Mouse (Mus musculus) monocyte, adult 2 months (primary cell): ENCODE results near the gene Ifngr1.

Source experiments
- DNase-seq, 2 experiments: peaks; one replicate each; pipeline ENCODE4 v3.0.0; 2022; ENCODE audit warnings: low spot score in 2 of 2, low read depth in 1 of 2

Ifngr1 gene

DNA sequence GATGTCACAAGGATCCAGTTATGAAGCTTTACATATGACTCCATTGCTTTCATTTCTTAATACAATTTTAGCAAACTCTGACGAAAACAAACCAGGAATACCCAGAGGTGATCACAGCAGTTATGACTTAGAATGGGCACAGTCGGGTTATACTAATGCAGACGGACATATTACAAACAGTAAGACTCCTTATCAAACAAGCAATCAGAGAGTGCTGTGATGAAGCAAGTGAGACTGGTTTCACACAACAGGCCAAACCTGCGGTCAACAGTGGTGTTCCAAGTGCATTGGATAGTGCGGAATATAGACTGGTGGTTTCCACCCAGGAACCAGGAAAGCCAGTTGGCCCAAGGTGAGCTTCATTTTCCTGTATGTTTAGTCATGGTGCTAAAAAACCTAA is 47.1 kb downstream of the Ifngr1 start:
- DNase-seq: no peak

DNA sequence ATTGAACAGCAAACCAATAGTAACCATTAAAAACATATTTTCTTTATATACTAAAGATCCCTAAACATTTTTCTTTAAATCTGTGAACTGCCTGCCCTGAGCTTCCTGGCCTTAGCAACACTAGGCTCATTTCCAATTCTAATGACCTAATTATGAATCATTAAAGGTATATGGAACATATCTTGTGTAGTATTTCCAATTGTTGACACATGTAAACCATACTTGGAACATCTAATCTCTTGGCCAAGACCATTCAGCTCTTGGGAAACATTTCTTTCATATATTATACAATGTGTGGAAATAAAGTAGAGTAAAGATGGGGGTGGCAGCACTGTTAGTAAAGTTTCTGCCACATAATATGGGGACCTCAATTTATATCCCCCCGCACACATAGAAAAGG is 47.9 kb downstream of the Ifngr1 start:
- DNase-seq: no peak

DNA sequence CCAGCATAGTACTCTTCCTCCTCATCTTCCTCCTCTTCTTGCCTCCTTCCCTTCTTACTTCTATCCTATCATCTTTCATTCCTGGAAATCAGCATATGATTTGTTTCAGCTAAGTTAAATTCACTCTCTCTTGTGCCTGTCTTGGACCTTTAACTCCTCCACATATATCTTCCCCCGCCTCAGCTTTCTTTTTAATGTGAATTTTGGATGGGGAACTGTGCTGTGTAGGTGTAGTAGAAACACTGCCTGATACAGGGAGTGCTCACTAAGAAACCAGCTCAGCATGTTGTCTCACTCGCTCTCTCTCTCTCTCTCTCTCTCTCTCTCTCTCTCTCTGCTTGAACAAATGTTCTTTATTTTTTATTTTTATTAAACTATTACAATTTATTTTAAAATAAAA is 53.4 kb downstream of the Ifngr1 start:
- DNase-seq: no peak

DNA sequence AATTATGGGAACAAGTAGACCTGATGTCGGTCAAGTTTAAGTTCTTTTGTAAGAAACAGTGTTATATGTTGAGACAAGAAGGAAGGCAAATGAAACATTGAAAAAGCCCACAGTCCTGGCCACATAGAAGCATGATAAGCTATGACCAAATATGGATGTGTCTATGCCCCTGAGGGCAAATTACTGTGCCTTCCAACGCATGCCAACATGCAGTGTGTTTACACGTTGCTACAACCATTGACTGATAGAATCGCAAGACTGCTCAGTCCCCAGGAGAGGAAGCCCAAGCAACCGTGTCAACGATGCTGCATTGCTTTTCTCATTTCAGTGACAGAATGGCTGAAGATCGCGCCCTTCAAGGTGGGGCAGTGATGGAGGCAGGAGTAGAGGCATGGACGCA is 65.7 kb downstream of the Ifngr1 start:
- no peak for DNase-seq
